Mouse (Mus musculus) embryo, embryonic 11.5 days (tissue): Measurements from ENCODE around the gene Gm10719.
A peak's percentile ranks its signal among the peaks of the same experiment; 100 is the strongest.
"Not testable (repeated sequence)": the region's sequence is repeated elsewhere in the genome, so short reads cannot be mapped to it uniquely, and the experiment has no call there.

ENCODE experiments used
- DNase-seq: peaks from one replicate; pipeline ENCODE4 v3.0.0-alpha.2; 2012; ENCODE audit warnings: low read depth, low spot score

Gm10719 gene

GRCm38 (mm10) chr9:3024912-3025467 lies 7.8 kb downstream of the Gm10719 start, which contains the start of gene Gm10717:
TSS of gene Gm10717 (plus strand) at chr9:3025417.
- DNase-seq, result not testable (repeated sequence)

GRCm38 (mm10) chr9:3025653-3026052 lies 8.4 kb downstream of the Gm10719 start:
- not testable (repeated sequence) for DNase-seq

- DNase-seq, result not testable (repeated sequence)
Observed at GRCm38 (mm10) chr9:3026136-3026535, 8.9 kb downstream of the Gm10719 start.

GRCm38 (mm10) chr9:3026741-3027140 lies 9.5 kb downstream of the Gm10719 start:
- DNase-seq, result not testable (repeated sequence)

GRCm38 (mm10) chr9:3027200-3027599 lies 10.0 kb downstream of the Gm10719 start:
- peak; percentile 38 for DNase-seq

- not testable (repeated sequence) for DNase-seq
Observed at GRCm38 (mm10) chr9:3029276-3030000, 12.2 kb downstream of the Gm10719 start.

GRCm38 (mm10) chr9:3030677-3031318 lies 13.6 kb downstream of the Gm10719 start:
- peak; percentile 98 for DNase-seq

GRCm38 (mm10) chr9:3034299-3034698 lies 17.1 kb downstream of the Gm10719 start, which contains the start of gene Gm17535:
TSS of gene Gm17535 (plus strand) at chr9:3034599.
- DNase-seq, result not testable (repeated sequence)

GRCm38 (mm10) chr9:3036577-3036976 lies 19.4 kb downstream of the Gm10719 start, which contains the start of gene Gm10715:
TSS of gene Gm10715 (plus strand) at chr9:3036877.
- DNase-seq, result not testable (repeated sequence)

- peak; percentile 9 for DNase-seq
Observed at GRCm38 (mm10) chr9:3038161-3038560, 21.0 kb downstream of the Gm10719 start.
